Mouse (Mus musculus): ENCODE measurements at regions not wholly inside any gene's neighbourhood (a gene's known extent, or its start where the extent isn't known, plus 50 kb on each side); places are given as distances from the start of the nearest gene placed in this dataset.

GRCm38 (mm10) chr4:148747315-148747644 lies 56.9 kb upstream of the Casz1 start:
- no peaks in the 10 kb centered on the region for H3K79me2 ChIP-seq (ENCODE audit: control insufficient read depth, insufficient read depth, low read length)
- no peak overlapping the region for H3K4me3 ChIP-seq (ENCODE audit: insufficient read depth, low read depth, low read length)
- no peaks in the 10 kb centered on the region for H3K36me3 ChIP-seq (ENCODE audit: control insufficient read depth, insufficient read depth, low read length)
- TF ChIP-seq CTCF (IDR thresholded peaks at IDR 0.05; ENCODE audit: low read depth, low read length) (no peak), POLR2A (IDR thresholded peaks at IDR 0.05; ENCODE audit: extremely low read depth, insufficient read depth, low read length) (no peak)
- no peak for DNase-seq (ENCODE audit: extremely low read depth, low read depth, low spot score)
- H3K27me3 ChIP-seq (ENCODE audit: control insufficient read depth, insufficient read depth, low read length) = peaks cover 6% of the 10 kb centered on the region
- H3K4me1 ChIP-seq (ENCODE audit: control insufficient read depth, insufficient read depth, low read length) = peaks cover 3% of the 10 kb centered on the region; the same call in 1 of the 2 replicates
- H3K9ac ChIP-seq (ENCODE audit: low read depth, low read length) = no peak overlapping the region
- H3K27ac ChIP-seq (replicated peaks; ENCODE audit: insufficient read depth, low read depth, low read length) = no peak overlapping the region
- WGBS = 72% methylated on average over 7 of the region's 7 CpGs

- H3K36me3 ChIP-seq (ENCODE audit: control insufficient read depth, insufficient read depth, low read length) = no peaks in the 10 kb centered on the region
- no peaks in the 10 kb centered on the region for H3K27me3 ChIP-seq (ENCODE audit: control insufficient read depth, insufficient read depth, low read length)
- no peaks in the 10 kb centered on the region for H3K79me2 ChIP-seq (ENCODE audit: control insufficient read depth, insufficient read depth, low read length)
- TF ChIP-seq POLR2A (IDR thresholded peaks at IDR 0.05; ENCODE audit: extremely low read depth, insufficient read depth, low read length) (no peak), CTCF (IDR thresholded peaks at IDR 0.05; ENCODE audit: low read depth, low read length) (no peak)
- no peak overlapping the region for H3K27ac ChIP-seq (replicated peaks; ENCODE audit: insufficient read depth, low read depth, low read length)
- 94% methylated on average over 10 of the region's 10 CpGs for WGBS
- H3K9ac ChIP-seq (ENCODE audit: low read depth, low read length) = no peak overlapping the region
- no peak overlapping the region for H3K4me3 ChIP-seq (ENCODE audit: insufficient read depth, low read depth, low read length)
- peaks cover 2% of the 10 kb centered on the region; the same call in 1 of the 2 replicates for H3K4me1 ChIP-seq (ENCODE audit: control insufficient read depth, insufficient read depth, low read length)
- DNase-seq (ENCODE audit: extremely low read depth, low read depth, low spot score) = no peak
These were observed 54.2 kb upstream of the Casz1 start for GRCm38 (mm10) chr4:148750030-148750429.

GRCm38 (mm10) chr4:148751591-148751990 lies 52.6 kb upstream of the Casz1 start:
- H3K4me1 ChIP-seq (ENCODE audit: control insufficient read depth, insufficient read depth, low read length) = no peaks in the 10 kb centered on the region
- no peaks in the 10 kb centered on the region for H3K79me2 ChIP-seq (ENCODE audit: control insufficient read depth, insufficient read depth, low read length)
- no peak for DNase-seq (ENCODE audit: extremely low read depth, low read depth, low spot score)
- H3K4me3 ChIP-seq (ENCODE audit: insufficient read depth, low read depth, low read length) = no peak overlapping the region
- no peak overlapping the region for H3K9ac ChIP-seq (ENCODE audit: low read depth, low read length)
- no peak for TF ChIP-seq CTCF (IDR thresholded peaks at IDR 0.05; ENCODE audit: low read depth, low read length)
- TF ChIP-seq POLR2A (IDR thresholded peaks at IDR 0.05; ENCODE audit: extremely low read depth, insufficient read depth, low read length) = no peak
- WGBS = 71% methylated on average over 7 of the region's 7 CpGs
- H3K36me3 ChIP-seq (ENCODE audit: control insufficient read depth, insufficient read depth, low read length) = no peaks in the 10 kb centered on the region
- H3K27me3 ChIP-seq (ENCODE audit: control insufficient read depth, insufficient read depth, low read length) = no peaks in the 10 kb centered on the region
- H3K27ac ChIP-seq (replicated peaks; ENCODE audit: insufficient read depth, low read depth, low read length) = no peak overlapping the region

- Histone ChIP-seq H3K4me1 (ENCODE audit: control insufficient read depth, insufficient read depth, low read length) (no peaks in the 10 kb centered on the region), H3K27me3 (ENCODE audit: control insufficient read depth, insufficient read depth, low read length) (no peaks in the 10 kb centered on the region), H3K4me3 (ENCODE audit: insufficient read depth, low read depth, low read length) (no peak overlapping the region), H3K79me2 (ENCODE audit: control insufficient read depth, insufficient read depth, low read length) (no peaks in the 10 kb centered on the region), H3K9ac (ENCODE audit: low read depth, low read length) (no peak overlapping the region), H3K36me3 (ENCODE audit: control insufficient read depth, insufficient read depth, low read length) (no peaks in the 10 kb centered on the region), H3K27ac (replicated peaks; ENCODE audit: insufficient read depth, low read depth, low read length) (no peak overlapping the region)
- TF ChIP-seq POLR2A (IDR thresholded peaks at IDR 0.05; ENCODE audit: extremely low read depth, insufficient read depth, low read length) (no peak), CTCF (IDR thresholded peaks at IDR 0.05; ENCODE audit: low read depth, low read length) (no peak)
- 82% methylated on average over 14 of the region's 14 CpGs for WGBS
- no peak for DNase-seq (ENCODE audit: extremely low read depth, low read depth, low spot score)
These were observed 51.7 kb upstream of the Casz1 start for GRCm38 (mm10) chr4:148752360-148753093.

GRCm38 (mm10) chr4:148753143-148753798 lies 51.0 kb upstream of the Casz1 start:
- no peak for TF ChIP-seq POLR2A (IDR thresholded peaks at IDR 0.05; ENCODE audit: extremely low read depth, insufficient read depth, low read length)
- TF ChIP-seq CTCF (IDR thresholded peaks at IDR 0.05; ENCODE audit: low read depth, low read length) = no peak
- H3K4me1 ChIP-seq (ENCODE audit: control insufficient read depth, insufficient read depth, low read length) = no peaks in the 10 kb centered on the region
- H3K27ac ChIP-seq (replicated peaks; ENCODE audit: insufficient read depth, low read depth, low read length) = no peak overlapping the region
- H3K4me3 ChIP-seq (ENCODE audit: insufficient read depth, low read depth, low read length) = no peak overlapping the region
- DNase-seq (ENCODE audit: extremely low read depth, low read depth, low spot score) = no peak
- H3K9ac ChIP-seq (ENCODE audit: low read depth, low read length) = no peak overlapping the region
- no peaks in the 10 kb centered on the region for H3K79me2 ChIP-seq (ENCODE audit: control insufficient read depth, insufficient read depth, low read length)
- H3K27me3 ChIP-seq (ENCODE audit: control insufficient read depth, insufficient read depth, low read length) = no peaks in the 10 kb centered on the region
- H3K36me3 ChIP-seq (ENCODE audit: control insufficient read depth, insufficient read depth, low read length) = no peaks in the 10 kb centered on the region
- 85% methylated on average over 17 of the region's 17 CpGs for WGBS

GRCm38 (mm10) chr4:148753849-148754248 lies 50.4 kb upstream of the Casz1 start:
- H3K9ac ChIP-seq (ENCODE audit: low read depth, low read length) = no peak overlapping the region
- H3K79me2 ChIP-seq (ENCODE audit: control insufficient read depth, insufficient read depth, low read length) = no peaks in the 10 kb centered on the region
- no peak overlapping the region for H3K27ac ChIP-seq (replicated peaks; ENCODE audit: insufficient read depth, low read depth, low read length)
- no peak overlapping the region for H3K4me3 ChIP-seq (ENCODE audit: insufficient read depth, low read depth, low read length)
- no peaks in the 10 kb centered on the region for H3K4me1 ChIP-seq (ENCODE audit: control insufficient read depth, insufficient read depth, low read length)
- no peaks in the 10 kb centered on the region for H3K27me3 ChIP-seq (ENCODE audit: control insufficient read depth, insufficient read depth, low read length)
- DNase-seq (ENCODE audit: extremely low read depth, low read depth, low spot score) = no peak
- H3K36me3 ChIP-seq (ENCODE audit: control insufficient read depth, insufficient read depth, low read length) = no peaks in the 10 kb centered on the region
- 91% methylated on average over 8 of the region's 8 CpGs for whole genome bisulfite sequencing
- no peak for TF ChIP-seq POLR2A (IDR thresholded peaks at IDR 0.05; ENCODE audit: extremely low read depth, insufficient read depth, low read length)
- no peak for TF ChIP-seq CTCF (IDR thresholded peaks at IDR 0.05; ENCODE audit: low read depth, low read length)

Measured in liver, adult 2 months (tissue).